18 mouse cellular contexts compared by ENCODE assay signal in genomic region chr10:84087929-84088328, GRCm38 (mm10).
"Had no signal": no experiment of that assay in that cellular context is flagged by ENCODE, and none has a peak within 500 bp of the region (broad histone marks: within the 10 kb centered on the region; RNA-seq: fewer than 3 reads in every experiment).

No protein-coding gene starts in this region.

- ATAC-seq: intestine, embryonic 16.5 days; liver, postnatal 0 days; lung, postnatal 0 days; midbrain, embryonic 13.5 days; midbrain, embryonic 16.5 days had no signal

- H3K27me3 ChIP-seq: limb, embryonic 12.5 days; limb, embryonic 15.5 days; midbrain, embryonic 13.5 days; neural tube, embryonic 13.5 days had no signal

- H3K36me3 ChIP-seq: limb, embryonic 12.5 days; limb, embryonic 15.5 days; midbrain, embryonic 13.5 days; neural tube, embryonic 13.5 days had no signal

- H3K4me3 ChIP-seq: left cerebral cortex, adult 2 months; limb, embryonic 12.5 days; limb, embryonic 15.5 days; midbrain, embryonic 13.5 days; neural tube, embryonic 13.5 days had no signal

- DNase-seq: kidney, adult 18-20 months; kidney, adult 9 months; kidney, postnatal 36 days; layer of hippocampus, postnatal 36 days; liver, postnatal 0 days; lung, embryonic 14.5 days; retina, postnatal 1 day; right cerebral cortex, postnatal 25 days; spleen, adult 18-20 months had no signal

- H3K4me2 ChIP-seq: limb, embryonic 12.5 days; limb, embryonic 15.5 days; liver, embryonic 11.5 days; lung, embryonic 14.5 days; midbrain, embryonic 13.5 days; neural tube, embryonic 13.5 days had no signal
